Mouse (Mus musculus): ENCODE results near the gene Alg13. TPM values are rescaled to one million over a fixed set of nuclear protein-coding genes. Genes with fewer than 3 reads are reported as not detected.

Gene Alg13
- total RNA-seq, 4 experiments from 2014 or later = 9.0 to 16.3 (median 11.9) TPM

Small RNAs within 50 kb of the gene (microRNA-seq; reads per million reads assigned to microRNA genes)
- gene Mir680-2 = 0 reads per million in 2 experiments

Other genes starting within 250 kb of the Alg13 start
- under 1 TPM; 0.09 to 0.24 (median 0.15) TPM for gene A730046J19Rik, start 164.1 kb upstream of the Alg13 start, total RNA-seq (2022)
- gene Trpc5os, start 138.8 kb downstream of the Alg13 start, total RNA-seq (2022) = not detected

Measured in layer of hippocampus, adult 8-10 months (tissue).